Mouse (Mus musculus): ENCODE data around the gene Slc25a11.

DNA sequence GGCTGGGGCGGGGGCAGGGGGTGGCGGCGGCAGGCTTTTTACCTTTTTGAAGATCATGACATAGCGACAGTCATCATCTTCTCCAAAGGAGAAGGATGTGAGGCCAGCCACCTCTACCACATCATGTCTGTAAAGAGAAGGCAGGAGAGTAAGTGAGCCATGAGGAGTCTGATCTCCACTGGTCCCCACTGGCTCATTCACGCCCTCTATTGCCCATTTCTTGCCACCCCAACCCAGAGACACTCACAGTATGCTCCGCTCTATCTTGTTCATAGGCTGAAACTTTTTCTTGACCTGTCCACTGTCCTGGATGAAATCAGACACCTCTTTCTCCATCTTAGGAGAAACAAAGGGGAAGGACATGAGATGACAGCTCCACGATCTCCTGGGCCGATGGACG, 17.5 kb upstream of the Slc25a11 start:
- TF ChIP-seq CTCF (IDR thresholded peaks at IDR 0.05; ENCODE audit: borderline replicate concordance, control insufficient read depth, extremely low read depth, insufficient read depth, low read length, poor library complexity) (no peak), POLR2A (IDR thresholded peaks at IDR 0.05; ENCODE audit: control insufficient read depth, extremely low read depth, insufficient read depth, low read length, poor library complexity) (no peak)

All from thymus, adult 2 months (tissue).